Mouse (Mus musculus) forebrain, embryonic 14.5 days (tissue): ENCODE measurements at regions not wholly inside any gene's neighbourhood (a gene's known extent, or its start where the extent isn't known, plus 50 kb on each side); places are given as distances from the start of the nearest gene placed in this dataset.

Source experiments
- ATAC-seq: fragments of 200-750 bp; cut with Nextera tagmentation; 2 replicates; pipeline ENCODE4 v1.8.0; 2017; ENCODE audit warnings: mild to moderate bottlenecking, moderate library complexity
- DNase-seq: peaks from one replicate; pipeline ENCODE4 v3.0.0-alpha.2; 2015; ENCODE audit warnings: low spot score
- H3K27ac ChIP-seq: fragments of 300-500 bp; sonication (generic); 2 replicates; pipeline ENCODE4 v1.5.1; 2014; ENCODE audit warnings: low read depth, mild to moderate bottlenecking, control low read depth, low read length, moderate library complexity
- H3K27me3 ChIP-seq: fragments of 300-500 bp; sonication (generic); replicated peaks from 2 replicates; pipeline ENCODE4 v1.6.1; 2014; ENCODE audit warnings: low read length, control low read depth, mixed read lengths; ENCODE audit not compliant: control insufficient read depth, insufficient read depth
- H3K36me3 ChIP-seq: fragments of 300-500 bp; sonication (generic); 2 replicates; pipeline ENCODE4 v1.6.1; 2014; ENCODE audit warnings: low read length, control low read depth; ENCODE audit not compliant: control insufficient read depth, insufficient read depth
- H3K4me1 ChIP-seq: fragments of 300-500 bp; sonication (generic); 2 replicates; pipeline ENCODE4 v1.6.1; 2014; ENCODE audit warnings: antibody characterized with exemption, low read length, control low read depth; ENCODE audit not compliant: control insufficient read depth, insufficient read depth
- H3K4me2 ChIP-seq: fragments of 300-500 bp; sonication (generic); 2 replicates; pipeline ENCODE4 v1.6.1; 2014; ENCODE audit warnings: mild to moderate bottlenecking, control low read depth, low read length
- H3K4me3 ChIP-seq: fragments of 300-500 bp; sonication (generic); 2 replicates; pipeline ENCODE4 v1.5.1; 2014; ENCODE audit warnings: low read depth, low read length, control low read depth
- H3K9ac ChIP-seq: fragments of 300-500 bp; sonication (generic); 2 replicates; pipeline ENCODE4 v1.6.1; 2014; ENCODE audit warnings: mild to moderate bottlenecking, low read length, control low read depth, moderate library complexity
- H3K9me3 ChIP-seq: fragments of 300-500 bp; sonication (generic); replicated peaks from 2 replicates; pipeline ENCODE4 v1.6.1; 2016; ENCODE audit warnings: low read length, control low read depth, mixed read lengths; ENCODE audit not compliant: control insufficient read depth
- WGBS: fragments of 180-500 bp; shearing (Covaris S2); extraction: QIAGEN DNeasy Blood & Tissue Kit; methylation state at CpG from one replicate; pipeline ENCODE4 v1.1.7; 2014; 5-methylcytosine and 5-hydroxymethylcytosine counted together

DNA sequence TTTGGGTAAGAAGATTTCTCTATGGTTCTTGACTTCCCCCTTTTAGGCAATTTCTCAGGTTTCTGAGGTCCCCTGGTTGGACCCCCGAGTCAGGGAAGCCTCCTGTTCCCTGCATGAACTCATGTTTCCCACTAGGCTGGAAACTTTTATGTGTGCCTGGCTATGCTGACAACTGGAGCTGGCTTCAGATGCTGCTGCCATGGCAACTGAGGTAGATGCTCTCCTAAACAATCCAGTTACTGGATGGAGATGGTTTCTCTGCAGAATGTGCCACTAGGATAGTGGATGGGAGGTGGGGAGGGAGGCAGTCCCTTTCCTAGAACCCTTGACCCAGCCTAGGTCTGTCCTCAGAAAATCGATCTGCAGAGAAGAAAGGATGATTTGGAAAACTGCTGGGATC, 79.4 kb upstream of the Ccnd1 start:
- H3K4me3 ChIP-seq, result no peak overlapping the region
- no peak overlapping the region for H3K9ac ChIP-seq
- ATAC-seq (no peak), DNase-seq (peak; percentile 6)
- H3K27me3 ChIP-seq, result no peaks in the 10 kb centered on the region
- H3K27ac ChIP-seq, result no peak overlapping the region
- 0 out of 2 replicates have a peak, but pooled peaks cover 2% of the 10 kb centered on the region for H3K4me1 ChIP-seq
- no peaks in the 10 kb centered on the region for H3K9me3 ChIP-seq
- 82% methylated on average over 2 of the region's 2 CpGs for WGBS
- no peak overlapping the region for H3K4me2 ChIP-seq
- H3K36me3 ChIP-seq, result no peaks in the 10 kb centered on the region

DNA sequence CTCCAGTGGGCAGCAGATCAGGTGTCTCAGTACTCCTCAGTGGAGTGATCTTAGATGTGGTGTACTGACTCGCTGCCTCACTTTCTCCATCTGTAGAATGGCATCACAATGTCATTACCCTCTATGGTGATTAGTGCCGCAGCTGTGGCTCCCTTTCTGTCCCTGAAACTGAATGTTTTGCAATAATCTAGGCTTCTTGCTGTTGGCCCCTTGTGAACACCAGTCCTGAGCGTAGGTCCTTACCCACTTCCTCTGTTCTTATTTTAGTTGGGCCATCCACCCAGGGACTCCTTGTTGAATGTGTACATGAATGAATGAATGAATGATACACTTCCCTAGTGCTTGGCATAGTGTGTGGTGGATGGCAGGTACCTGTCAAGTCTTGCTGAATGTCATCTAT, 78.4 kb upstream of the Ccnd1 start:
- Histone ChIP-seq H3K27me3 (no peaks in the 10 kb centered on the region), H3K36me3 (no peaks in the 10 kb centered on the region), H3K4me3 (no peak overlapping the region), H3K4me2 (no peak overlapping the region), H3K9me3 (no peaks in the 10 kb centered on the region), H3K27ac (no peak overlapping the region), H3K4me1 (0 out of 2 replicates have a peak, but pooled peaks cover 2% of the 10 kb centered on the region), H3K9ac (no peak overlapping the region)
- DNase-seq (no peak), ATAC-seq (no peak)
- WGBS, result 89% methylated on average over 3 of the region's 3 CpGs

DNA sequence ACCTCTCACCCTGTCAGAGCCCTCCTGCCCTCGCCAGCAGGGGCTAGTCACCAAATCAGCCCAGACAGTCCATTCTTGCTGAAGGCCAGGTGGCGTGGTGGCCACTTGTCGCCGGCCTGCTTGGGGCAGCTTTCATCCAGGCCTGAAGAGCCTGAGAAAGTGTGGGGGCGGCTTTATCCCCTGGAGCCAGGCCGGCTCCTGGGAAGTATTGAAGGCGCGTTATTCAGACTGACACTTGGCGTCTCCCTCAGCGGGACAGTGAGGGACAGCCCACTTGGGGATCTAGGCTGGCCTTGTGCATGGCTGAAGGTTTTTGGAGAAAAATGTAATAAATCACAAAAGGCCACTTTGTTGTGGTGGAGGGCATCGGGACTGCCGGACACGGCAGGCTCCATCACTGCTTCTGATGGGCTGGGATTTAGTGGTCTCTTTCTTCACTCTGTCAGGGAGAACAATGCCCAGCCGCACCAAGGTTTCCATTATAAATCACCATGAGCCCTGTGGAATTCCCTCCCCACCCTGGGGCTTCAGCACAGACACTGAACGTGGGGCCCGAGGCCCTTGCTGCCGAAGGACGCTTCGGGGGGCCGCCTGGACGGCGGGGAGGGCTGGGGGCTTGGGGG, 75.8 kb upstream of the Ccnd1 start:
- WGBS, result 26% methylated on average over 22 of the region's 22 CpGs
- ATAC-seq, result no peak
- H3K36me3 ChIP-seq, result no peaks in the 10 kb centered on the region

DNA sequence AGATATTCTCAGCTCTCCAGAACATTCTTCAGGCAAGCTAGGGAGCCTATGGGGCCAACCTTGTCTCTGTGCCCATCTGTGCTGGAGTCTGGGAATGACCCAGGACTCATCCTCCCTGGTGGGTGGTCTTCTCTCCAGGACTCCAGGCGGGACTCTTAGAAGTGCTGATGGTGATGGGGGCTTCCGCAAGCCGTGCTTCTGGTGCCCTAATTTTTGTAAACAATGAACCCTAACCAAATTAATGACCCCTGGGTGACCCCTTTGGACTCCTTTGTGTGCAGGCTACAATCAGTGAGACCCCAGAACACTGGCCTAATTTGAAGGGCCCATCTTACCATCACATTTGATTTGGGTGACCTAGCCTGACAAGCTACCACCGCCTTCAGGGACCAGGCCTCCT, 71.0 kb upstream of the Ccnd1 start:
- no peaks in the 10 kb centered on the region for H3K36me3 ChIP-seq
- no peak overlapping the region for H3K27ac ChIP-seq
- ATAC-seq (no peak), DNase-seq (no peak)
- H3K4me2 ChIP-seq, result no peak overlapping the region
- H3K9ac ChIP-seq, result no peak overlapping the region
- no peaks in the 10 kb centered on the region for H3K27me3 ChIP-seq
- H3K4me1 ChIP-seq, result 0 out of 2 replicates have a peak, but pooled peaks cover under 1% of the 10 kb centered on the region
- 59% methylated on average over 4 of the region's 4 CpGs for WGBS
- no peaks in the 10 kb centered on the region for H3K9me3 ChIP-seq
- H3K4me3 ChIP-seq, result no peak overlapping the region

More for the DNA sequence above, 75.8 kb upstream of the Ccnd1 start:
- Histone ChIP-seq H3K27me3 (no peaks in the 10 kb centered on the region), H3K9ac (peak overlapping the region; percentile 32; the same call in 1 of the 2 replicates), H3K4me2 (no peak overlapping the region), H3K4me3 (no peak overlapping the region), H3K4me1 (0 out of 2 replicates have a peak, but pooled peaks cover 2% of the 10 kb centered on the region), H3K9me3 (no peaks in the 10 kb centered on the region), H3K27ac (no peak overlapping the region)
- no peak for DNase-seq

DNA sequence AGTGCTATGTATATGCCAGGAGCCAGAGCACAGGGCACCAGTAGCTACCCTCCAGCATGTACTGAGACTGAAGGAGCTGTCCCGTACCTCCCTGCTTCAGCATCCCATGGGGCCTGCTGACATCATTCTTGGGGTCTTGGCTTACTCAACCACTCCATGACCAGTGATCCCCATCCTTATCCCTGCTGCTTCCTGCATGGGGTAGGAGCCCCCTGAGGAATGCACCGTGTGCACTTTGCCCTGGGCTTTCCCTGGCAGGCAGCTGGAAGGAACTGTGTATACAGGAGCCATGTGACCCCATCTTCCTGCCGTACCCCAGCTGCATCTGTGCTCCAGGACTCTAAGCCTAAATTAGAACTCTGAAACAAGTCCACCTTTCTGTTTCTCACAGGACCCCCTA, 70.3 kb upstream of the Ccnd1 start:
- DNase-seq, result no peak
- H3K4me2 ChIP-seq, result no peak overlapping the region
- H3K27ac ChIP-seq, result no peak overlapping the region
- H3K9me3 ChIP-seq, result no peaks in the 10 kb centered on the region
- H3K9ac ChIP-seq, result no peak overlapping the region
- H3K27me3 ChIP-seq, result no peaks in the 10 kb centered on the region
- ATAC-seq, result no peak
- no peaks in the 10 kb centered on the region for H3K4me1 ChIP-seq
- H3K36me3 ChIP-seq, result no peaks in the 10 kb centered on the region
- H3K4me3 ChIP-seq, result no peak overlapping the region
- WGBS, result 71% methylated on average over 3 of the region's 3 CpGs

DNA sequence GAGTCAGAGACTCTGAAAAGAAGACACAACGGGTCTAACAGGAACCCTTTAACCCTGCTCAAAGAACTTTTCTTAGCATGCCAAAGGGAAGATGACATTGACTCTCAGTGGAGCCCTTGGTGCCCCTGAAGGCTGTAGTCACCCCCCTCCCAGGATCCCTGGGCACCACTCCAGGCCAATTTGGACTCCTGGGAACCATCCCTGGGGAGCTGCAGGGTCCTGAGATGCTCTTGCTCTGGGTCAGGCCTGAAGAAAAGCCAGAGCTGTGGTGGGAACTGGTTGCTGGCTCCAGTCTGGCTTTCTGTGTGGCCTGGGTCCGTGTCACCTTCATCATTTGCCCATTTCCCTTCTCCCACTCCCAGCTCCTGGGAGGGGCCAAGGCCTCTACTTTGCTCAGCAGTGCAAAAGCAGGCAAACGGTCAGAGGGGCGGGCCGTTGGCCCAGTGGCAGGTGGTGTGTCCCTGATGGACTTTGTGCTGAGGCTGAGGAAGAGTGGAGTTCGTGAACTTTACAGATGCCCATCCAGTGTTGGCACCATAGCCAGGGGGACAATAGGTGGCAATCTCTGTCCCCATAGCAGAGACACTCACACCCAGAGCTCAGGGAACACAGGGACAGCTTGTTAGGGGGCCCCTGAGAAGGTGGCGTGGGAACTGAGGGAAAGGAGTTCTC, 69.1 kb upstream of the Ccnd1 start:
- DNase-seq (no peak), ATAC-seq (no peak)
- Histone ChIP-seq H3K4me2 (no peak overlapping the region), H3K36me3 (no peaks in the 10 kb centered on the region), H3K4me3 (no peak overlapping the region), H3K27me3 (no peaks in the 10 kb centered on the region), H3K9me3 (no peaks in the 10 kb centered on the region), H3K9ac (no peak overlapping the region), H3K4me1 (no peaks in the 10 kb centered on the region), H3K27ac (no peak overlapping the region)
- 77% methylated on average over 7 of the region's 7 CpGs for WGBS

DNA sequence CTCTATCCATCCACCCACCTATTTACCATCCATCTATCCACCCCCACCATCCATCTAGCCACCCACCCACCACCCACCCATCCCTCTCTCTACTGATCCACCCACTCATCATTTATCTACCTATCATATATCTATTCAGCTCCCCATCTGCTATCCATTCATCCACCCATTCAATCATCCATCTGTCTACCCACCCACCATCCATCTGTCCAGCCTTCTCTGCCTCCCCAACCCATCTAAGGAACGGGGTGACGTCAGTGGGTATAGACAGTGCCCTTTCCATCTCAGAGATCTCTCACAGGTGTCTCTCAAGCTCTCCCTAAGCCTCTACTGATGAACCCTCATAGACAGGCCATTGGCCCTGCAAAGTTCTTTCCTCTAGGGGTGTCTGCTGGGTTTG, 67.5 kb upstream of the Ccnd1 start:
- 85% methylated on average over 2 of the region's 2 CpGs for WGBS
- ATAC-seq (no peak), DNase-seq (no peak)
- Histone ChIP-seq H3K36me3 (no peaks in the 10 kb centered on the region), H3K4me1 (no peaks in the 10 kb centered on the region), H3K9me3 (no peaks in the 10 kb centered on the region), H3K4me3 (no peak overlapping the region), H3K4me2 (no peak overlapping the region), H3K27me3 (no peaks in the 10 kb centered on the region), H3K27ac (no peak overlapping the region), H3K9ac (no peak overlapping the region)

DNA sequence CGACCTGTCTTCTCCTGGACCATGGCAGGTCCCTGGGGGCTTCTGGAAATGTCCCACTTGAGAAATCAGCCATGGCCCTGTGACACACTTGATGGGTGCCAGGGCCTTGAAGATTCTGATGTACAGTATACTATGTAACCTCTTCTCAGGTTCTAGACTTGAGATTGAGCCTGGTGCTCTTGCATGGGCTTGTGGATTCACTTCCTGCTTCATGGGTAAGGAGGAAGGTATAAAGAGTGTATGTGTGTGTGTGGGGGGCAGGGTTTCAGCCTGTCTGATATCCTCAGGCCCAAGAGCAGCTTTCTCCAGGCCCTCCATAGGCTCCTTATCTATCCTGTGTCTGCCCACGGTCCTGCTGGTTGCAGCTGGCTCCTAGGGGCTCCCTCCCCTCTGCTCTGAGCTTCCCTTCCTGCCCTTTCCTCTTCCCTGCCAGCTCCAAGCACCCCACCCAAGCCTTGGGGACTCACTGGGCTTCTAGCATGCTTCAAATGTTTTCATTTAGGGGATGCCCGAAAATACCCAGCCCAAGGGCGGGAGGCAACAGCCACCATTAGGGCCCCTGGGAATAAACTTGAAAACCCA, 61.9 kb upstream of the Ccnd1 start:
- no peak overlapping the region for H3K27ac ChIP-seq
- DNase-seq, result no peak
- WGBS, result 68% methylated on average over 4 of the region's 4 CpGs
- no peaks in the 10 kb centered on the region for H3K36me3 ChIP-seq
- no peak for ATAC-seq
- H3K9me3 ChIP-seq, result no peaks in the 10 kb centered on the region
- H3K27me3 ChIP-seq, result no peaks in the 10 kb centered on the region
- no peak overlapping the region for H3K9ac ChIP-seq
- no peaks in the 10 kb centered on the region for H3K4me1 ChIP-seq
- H3K4me2 ChIP-seq, result no peak overlapping the region
- no peak overlapping the region for H3K4me3 ChIP-seq

DNA sequence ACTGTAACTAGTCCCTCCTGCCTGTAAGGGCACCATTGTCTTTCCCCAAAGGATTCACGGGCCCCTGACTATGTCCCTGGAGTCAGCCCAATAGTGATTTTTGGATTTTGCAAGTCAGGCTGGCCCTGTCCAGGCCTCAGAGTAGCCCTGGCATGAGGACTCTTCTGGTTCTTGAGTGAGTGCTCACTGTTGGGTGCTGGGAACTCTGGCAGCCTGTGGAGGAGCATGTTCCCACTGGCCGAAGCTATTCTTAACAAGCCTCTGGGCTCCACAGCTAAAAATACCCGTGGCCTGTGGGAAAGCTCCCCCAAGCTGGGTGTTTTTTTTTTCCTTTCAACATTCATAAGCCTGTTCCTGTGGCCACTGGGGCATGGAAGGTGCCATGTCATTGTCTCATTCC, 60.0 kb upstream of the Ccnd1 start:
- WGBS, result 75% methylated on average over 3 of the region's 3 CpGs
- Histone ChIP-seq H3K4me3 (no peak overlapping the region), H3K4me1 (no peaks in the 10 kb centered on the region), H3K4me2 (no peak overlapping the region), H3K27ac (no peak overlapping the region), H3K27me3 (no peaks in the 10 kb centered on the region), H3K9me3 (no peaks in the 10 kb centered on the region), H3K36me3 (no peaks in the 10 kb centered on the region), H3K9ac (no peak overlapping the region)
- DNase-seq (no peak), ATAC-seq (no peak)
